Mouse (Mus musculus): ENCODE data around the gene Klhdc8b.

The Klhdc8b gene

DNA sequence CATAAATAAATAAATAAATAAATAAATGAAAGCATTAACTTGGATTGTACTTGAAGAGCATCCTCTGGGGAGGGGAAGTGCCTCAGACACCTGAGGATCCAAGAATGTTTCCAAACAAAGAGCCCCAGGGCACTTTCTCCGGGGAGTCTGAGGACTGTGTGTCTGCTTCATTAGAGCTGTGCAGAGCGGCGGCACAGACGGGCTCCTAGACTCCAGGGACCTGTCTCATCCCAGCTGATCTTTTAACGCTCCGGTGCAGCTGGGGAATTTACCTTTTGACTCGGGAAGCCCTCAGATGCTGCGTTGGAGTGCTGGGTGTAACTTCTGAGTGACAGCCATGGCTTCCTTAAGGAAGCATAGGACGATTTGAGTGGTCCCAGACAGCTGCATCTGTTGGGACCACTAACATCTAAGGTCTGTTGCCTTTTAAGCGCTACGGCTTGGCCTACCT is at the start of gene Klhdc8b:
Klhdc8b (minus strand) TSS at position 401 of the 451 bp plus-strand sequence.
- DNase-seq: no peak

DNA sequence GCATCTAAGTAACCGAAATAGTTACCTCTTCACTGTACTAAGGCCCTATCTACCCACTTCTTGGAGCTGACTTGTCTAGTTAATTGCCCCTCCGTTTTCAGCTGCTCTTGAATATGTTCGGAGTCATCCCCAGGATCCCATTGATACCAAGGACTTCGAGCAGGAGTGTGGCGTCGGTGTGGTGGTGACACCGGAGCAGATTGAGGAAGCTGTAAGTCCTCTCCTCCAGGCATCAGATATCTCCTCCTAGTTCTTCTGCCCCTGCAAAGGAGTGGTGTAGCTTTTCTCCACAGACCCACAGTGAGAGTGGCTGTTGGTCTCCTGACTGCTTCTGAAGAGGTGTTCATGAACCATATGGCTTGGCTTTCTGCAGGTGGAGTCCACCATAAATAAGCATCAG is 47.4 kb upstream of the Klhdc8b start:
- DNase-seq: no peak

DNA sequence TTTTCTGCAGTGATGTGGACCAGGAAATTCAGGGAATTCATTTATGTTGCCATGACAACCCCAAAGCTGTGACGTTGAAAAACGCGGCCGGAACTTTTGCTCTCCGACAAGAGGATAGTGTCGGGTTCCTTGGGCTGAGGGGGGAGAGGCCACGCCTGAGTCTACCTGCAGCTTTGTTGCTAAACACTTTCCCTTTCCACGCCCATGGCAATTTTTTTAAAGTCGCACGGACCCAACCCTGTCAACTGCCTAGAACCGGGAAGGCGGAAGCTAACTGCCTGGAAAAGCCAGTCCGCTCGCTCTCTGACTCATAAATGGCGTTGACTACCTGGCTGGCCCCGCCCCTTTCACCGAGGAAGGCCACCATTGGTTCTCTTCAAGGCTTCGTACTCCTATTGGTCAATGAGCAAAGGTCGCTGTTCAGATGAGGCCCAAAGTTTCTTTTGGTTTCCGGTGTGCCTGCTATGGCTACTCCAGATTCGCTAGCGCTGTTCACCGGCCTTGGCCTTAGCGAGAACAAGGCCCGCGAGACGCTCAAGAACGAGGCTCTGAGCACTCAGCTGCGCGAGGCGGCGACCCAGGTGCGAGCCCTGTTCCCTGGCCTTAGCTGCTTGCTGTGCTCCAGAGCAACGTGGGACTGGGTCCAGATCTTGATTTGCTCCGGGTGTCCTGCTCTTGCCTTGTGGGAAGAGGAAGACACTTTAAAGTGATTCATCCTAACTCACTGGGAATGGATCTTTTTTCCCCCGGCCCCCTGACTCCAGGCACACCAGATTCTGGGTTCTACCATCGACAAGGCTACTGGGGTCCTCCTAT is 46.4 kb upstream of the Klhdc8b start, which contains the start of gene Qars:
Qars (plus strand) TSS at position 88 of the 816 bp plus-strand sequence.
- peak; percentile 97 to 98 for DNase-seq

DNA sequence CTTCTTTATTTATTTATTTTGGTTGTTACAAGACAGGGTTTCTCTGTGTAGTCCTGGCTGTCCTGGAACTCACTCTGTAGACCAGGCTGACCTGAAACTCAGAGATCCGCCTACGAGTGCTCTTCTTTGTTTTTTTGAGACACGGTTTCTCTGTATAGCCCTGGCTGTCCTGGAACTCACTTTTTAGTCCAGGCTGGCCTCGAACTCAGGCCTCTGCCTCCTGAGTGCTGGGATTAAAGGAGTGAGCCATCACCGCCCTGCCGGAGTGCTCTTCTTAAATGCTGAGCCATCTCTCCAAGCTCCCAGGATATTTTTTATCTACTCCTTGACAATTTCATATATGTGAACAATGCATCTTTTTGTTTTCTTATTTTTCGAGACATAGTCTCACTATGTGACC is 45.5 kb upstream of the Klhdc8b start:
- no peak for DNase-seq

DNA sequence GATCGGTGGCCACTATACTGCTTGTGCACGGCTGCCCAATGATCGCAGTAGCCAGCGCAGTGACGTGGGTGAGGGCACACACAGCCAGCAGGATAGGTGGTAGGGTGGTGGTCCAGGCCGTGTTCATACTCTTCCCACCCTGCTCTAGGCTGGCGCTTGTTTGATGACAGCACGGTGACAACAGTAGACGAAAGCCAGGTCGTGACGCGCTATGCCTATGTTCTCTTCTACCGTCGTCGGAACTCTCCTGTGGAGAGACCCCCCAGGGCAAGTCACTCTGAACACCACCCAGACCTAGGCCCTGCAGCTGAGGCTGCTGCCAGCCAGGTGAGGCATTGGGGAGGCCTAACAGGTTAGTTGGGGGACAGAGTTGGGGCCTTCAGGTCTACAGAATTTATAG is 38.6 kb upstream of the Klhdc8b start:
- DNase-seq: no peak

DNA sequence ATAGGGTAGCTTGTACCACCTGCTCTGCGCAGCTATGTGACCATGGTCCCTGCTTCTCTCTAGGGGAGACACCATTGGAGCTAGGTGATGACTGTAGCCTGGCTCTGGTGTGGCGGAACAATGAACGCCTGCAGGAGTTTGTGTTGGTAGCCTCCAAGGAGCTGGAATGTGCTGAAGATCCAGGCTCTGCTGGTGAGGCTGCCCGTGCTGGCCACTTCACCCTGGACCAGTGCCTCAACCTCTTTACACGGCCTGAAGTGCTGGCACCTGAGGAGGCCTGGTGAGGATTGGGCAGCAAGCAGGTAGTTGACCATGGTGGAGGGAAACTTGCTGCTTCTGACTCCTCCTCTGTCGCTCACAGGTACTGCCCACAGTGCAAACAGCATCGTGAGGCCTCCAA is 37.9 kb upstream of the Klhdc8b start:
- no peak for DNase-seq

DNA sequence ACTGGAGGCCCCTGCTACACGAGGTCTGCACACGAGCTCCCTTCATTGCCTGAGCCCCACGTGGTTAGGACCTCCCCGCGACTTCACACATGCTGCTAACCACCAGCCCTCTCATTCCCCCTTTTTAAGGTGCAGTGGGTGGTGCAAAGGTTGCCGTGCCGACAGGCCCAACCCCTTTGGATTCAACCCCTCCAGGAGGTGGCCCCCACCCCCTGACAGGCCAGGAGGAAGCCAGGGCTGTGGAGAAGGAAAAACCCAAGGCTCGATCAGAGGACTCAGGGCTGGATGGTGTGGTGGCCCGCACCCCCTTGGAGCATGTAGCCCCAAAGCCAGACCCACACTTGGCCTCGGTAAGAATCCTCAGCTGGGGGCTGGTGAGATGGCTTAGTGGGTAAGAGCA is 33.5 kb upstream of the Klhdc8b start:
- DNase-seq: no peak

DNA sequence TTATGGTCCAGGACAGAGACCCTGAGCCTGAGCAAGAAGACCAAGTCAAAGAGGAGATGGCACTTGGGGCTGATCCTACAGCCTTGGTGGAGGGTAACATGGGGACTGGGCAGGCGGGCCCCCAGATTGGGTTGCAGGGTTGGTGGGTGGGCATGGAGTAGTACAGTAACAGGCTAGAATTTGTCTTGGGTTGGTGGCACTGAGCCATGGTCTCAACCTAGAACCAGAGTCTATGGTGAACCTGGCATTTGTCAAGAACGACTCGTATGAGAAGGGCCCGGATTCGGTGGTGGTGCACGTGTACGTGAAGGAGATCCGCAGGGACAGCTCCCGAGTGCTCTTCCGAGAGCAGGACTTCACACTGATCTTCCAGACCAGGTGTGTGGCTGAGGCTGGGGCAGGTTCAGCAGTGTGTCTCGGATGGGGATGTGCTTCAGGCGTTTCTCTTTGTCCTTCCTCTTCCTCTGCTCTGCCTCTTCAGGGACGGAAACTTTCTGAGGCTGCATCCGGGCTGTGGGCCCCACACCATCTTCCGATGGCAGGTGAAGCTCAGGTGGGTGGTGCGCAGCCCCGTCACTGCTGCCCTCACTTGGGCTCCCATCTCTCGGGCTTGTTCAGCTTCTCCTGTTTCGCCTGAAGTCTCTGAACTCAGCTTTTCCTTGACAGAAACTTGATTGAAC is 32.9 kb upstream of the Klhdc8b start:
- no peak for DNase-seq

DNA sequence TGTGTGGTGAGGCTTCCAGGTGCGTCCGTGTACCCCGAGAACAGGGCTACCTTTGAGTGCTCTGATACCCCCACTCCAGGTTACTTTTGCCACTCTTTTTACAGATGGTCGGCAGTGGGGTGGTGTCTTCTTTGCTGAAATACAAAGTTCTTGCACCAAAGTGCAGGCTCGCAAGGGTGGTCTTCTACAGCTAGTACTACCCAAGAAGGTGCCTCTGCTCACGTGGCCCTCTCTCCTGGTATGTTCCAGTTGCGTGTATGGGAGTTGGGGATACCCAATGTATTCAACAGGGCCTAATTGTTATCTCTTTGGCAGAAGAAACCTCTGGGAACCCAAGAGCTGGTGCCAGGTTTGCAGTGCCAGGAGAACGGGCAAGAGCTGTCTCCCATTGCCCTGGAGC is 31.9 kb upstream of the Klhdc8b start:
- DNase-seq: no peak

DNA sequence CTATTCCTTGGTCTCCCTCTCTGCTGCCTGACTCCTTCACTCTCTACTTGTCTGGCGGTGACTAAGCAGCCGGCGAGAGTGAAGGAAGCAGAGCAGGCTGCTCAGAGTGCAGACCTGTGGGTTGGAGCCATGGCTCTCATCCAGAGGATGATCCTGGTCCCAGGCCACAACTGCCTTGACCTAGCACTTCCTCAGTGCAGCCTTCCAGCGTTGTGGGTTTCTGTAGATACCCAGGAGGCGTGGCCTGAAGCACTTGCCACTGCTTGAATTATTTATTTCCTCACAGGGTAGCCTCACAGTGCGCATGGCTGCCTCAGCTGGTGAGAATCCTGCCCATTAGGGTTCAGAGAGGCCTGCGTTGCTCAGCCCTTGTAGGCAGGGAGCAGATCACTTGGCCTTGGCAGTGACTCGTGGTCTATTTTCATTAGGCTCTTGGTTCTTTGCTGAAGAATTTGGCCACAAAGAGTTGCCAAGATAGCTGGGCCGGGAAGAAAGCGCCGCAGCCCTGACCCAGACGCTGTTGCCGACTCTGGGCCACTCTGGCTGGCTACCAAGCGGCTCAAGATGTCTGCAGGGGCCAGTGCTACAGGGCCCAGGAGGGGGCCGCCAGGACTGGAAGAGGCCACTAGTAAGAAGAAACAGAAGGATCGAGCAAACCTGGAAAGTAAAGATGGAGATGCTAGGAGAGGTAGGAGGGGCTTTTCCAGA is 30.8 kb upstream of the Klhdc8b start:
- peak; percentile 33 to 34 for DNase-seq

DNA sequence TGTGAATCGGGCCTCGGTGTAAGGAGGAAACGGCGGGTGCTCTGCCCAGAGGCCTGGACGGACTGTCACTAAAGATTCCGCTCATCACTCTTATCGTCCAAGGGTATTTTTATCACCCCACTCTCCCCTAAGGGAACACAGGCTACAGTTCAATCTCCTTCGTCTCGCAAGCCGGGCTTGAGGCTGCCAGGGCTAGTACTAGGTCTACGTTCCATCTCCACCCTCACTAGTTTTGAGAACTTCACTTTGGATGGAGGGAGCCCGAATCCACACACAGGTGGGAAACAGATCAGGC is 29.9 kb upstream of the Klhdc8b start:
- DNase-seq: no peak

DNA sequence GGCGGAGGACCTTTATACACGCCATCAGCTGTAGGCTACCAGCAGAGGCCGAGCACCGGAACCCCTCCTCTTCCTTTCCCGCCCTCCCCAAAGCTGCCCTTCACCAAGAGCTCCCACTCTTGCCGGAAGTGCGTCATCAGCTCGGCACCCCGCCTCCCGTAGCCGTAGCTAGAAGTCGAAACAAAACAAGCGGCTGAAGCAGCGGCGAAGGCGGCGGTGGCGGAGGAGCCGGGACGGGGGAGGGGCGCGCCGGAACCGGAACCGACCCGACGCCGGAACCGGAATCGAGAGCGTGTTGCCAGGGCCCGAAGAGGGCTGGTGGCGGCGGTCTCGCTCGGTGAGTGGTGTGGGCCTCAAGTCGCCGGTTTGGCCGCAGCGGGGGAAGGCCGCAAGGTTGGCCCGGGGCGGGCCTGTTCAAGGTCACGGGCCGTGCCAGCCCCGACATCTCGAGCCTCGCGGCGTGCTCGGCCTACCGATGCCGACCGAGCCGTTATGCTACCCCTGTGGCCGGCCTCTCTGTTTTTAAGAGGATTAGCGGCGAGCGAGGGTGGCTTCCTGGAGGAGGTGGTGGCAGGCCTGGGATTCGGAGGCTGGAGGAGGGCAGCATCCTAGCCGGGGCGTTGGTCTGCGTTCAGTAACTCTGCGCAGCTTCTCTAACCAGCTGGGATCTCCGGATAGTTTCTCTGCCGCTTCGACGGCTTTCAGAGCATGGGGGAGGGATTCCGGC is 29.3 kb upstream of the Klhdc8b start, which contains the start of gene Usp19:
Usp19 (plus strand) TSS at position 44 of the 727 bp plus-strand sequence.
- peak; percentile 98 for DNase-seq

DNA sequence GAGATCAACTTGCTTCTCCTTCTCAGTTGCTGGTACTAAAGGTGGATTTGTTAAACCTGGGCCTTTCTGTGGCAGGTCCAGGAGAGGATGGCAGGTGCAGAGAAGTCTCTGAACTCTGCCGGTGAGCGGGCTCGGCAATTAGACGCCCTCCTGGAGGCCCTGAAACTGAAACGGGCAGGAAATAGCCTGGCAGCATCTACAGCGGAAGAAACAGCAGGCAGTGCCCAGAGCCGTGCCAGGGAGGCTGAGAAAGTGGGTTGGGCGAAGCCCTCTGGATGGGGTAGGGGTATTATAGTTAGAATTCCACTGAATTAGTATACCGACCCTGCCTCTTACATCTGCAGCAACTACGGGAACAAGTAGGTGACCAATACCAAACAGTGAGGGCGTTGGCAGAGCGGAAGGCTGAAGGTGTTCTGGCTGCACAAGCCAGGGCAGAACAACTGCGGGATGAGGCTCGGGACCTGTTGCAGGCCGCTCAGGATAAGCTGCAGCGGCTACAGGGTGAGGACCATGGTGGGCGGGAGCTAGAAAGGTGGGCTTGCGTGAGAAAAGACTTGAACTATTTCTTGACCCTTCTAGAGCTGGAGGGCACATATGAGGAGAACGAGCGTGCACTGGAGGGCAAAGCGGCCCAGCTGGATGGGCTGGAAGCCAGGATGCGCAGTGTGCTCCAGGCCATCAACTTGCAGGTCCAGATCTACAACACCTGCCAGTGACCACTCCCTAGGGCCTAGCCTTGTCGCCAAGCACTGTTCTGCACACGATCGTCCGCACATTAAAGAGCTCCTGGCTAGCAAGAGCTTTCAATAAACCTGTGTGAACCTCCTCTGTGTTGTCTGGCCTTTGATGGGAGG is 28.5 kb upstream of the Klhdc8b start:
- no peak for DNase-seq

DNA sequence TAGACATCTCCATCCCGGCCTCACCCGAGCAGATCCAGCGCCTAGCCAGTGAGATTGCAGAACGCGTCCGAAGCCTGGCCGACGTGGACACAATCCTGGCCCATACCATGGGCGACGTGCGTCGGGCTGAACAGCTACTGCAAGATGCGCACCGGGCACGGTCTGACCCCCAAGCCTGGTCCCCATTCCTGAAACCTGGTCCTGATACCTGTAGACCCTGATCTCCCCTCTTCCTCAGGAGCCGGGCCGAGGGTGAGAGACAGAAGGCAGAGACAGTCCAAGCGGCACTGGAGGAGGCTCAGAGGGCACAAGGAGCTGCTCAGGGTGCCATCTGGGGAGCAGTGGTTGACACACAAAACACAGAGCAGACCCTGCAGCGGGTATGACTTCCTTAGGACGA is 27.8 kb upstream of the Klhdc8b start:
- no peak for DNase-seq

DNA sequence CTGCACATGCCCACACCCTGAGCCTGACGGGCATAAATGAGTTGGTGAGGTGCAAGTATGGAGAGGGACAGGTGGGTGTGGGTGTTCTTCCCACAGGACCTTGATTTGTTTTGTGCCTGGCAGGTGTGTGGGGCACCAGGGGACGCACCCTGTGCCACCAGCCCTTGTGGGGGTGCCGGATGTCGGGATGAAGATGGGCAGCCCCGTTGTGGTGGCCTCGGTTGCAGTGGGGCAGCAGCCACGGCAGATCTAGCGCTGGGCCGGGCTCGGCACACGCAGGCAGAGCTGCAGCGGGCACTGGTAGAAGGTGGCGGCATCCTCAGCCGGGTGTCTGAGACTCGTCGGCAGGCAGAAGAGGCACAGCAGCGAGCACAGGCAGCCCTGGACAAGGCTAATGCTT is 27.0 kb upstream of the Klhdc8b start:
- no peak for DNase-seq

DNA sequence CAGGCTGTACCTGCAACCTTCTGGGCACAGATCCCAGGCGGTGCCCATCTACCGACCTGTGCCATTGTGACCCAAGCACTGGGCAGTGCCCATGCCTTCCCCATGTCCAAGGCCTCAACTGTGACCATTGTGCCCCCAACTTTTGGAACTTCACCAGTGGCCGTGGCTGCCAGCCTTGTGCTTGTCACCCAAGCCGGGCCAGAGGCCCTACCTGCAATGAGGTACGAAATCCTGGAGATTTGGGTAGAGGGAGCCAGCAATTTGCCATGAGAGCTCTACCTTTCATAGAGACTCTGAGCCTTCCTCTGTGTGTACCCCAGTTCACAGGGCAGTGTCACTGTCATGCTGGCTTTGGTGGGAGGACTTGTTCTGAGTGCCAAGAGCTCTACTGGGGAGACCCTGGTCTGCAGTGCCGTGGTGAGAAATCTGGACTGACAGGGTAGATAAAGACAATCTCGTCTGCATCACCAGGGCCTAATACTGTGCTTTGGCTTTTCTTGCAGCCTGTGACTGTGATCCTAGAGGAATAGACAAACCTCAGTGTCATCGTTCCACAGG is 25.7 kb upstream of the Klhdc8b start:
- DNase-seq: no peak

DNA sequence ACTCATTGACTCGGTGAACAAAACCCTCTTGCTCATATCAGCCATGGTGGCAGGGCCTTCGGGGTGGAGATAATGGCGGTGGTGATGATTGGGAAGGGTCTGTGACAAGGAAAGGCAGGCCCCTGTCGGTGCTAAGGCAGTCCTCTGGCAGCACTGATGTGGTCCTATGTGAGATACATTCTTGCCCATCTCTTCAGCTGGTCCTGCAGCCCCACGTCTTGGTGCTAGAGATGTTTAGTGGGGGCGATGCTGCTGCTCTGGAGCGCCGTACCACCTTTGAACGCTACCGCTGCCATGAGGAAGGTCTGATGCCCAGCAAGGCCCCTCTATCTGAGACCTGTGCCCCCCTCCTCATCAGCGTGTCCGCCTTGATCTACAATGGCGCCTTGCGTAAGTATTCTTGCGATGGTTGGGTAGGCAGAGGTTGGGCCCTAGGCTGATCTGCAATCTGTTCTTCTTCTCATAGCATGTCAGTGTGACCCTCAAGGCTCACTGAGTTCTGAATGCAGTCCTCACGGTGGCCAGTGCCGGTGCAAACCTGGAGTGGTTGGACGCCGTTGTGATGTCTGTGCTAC is 24.0 kb upstream of the Klhdc8b start:
- no peak for DNase-seq

DNA sequence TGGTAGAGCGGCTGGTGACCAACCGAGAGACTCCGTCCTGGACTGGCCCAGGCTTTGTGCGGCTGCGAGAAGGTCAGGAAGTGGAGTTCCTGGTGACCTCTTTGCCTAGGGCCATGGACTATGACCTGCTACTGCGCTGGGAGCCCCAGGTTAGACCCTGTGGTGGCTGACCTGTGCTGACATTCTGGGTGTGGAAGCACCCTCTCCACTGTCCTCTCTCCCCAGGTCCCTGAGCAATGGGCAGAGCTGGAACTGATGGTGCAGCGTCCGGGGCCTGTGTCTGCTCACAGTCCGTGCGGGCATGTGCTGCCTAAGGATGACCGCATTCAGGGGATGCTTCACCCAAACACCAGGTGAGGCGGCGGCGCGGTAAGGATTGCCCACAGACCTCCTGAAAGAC is 22.6 kb upstream of the Klhdc8b start:
- DNase-seq: no peak

DNA sequence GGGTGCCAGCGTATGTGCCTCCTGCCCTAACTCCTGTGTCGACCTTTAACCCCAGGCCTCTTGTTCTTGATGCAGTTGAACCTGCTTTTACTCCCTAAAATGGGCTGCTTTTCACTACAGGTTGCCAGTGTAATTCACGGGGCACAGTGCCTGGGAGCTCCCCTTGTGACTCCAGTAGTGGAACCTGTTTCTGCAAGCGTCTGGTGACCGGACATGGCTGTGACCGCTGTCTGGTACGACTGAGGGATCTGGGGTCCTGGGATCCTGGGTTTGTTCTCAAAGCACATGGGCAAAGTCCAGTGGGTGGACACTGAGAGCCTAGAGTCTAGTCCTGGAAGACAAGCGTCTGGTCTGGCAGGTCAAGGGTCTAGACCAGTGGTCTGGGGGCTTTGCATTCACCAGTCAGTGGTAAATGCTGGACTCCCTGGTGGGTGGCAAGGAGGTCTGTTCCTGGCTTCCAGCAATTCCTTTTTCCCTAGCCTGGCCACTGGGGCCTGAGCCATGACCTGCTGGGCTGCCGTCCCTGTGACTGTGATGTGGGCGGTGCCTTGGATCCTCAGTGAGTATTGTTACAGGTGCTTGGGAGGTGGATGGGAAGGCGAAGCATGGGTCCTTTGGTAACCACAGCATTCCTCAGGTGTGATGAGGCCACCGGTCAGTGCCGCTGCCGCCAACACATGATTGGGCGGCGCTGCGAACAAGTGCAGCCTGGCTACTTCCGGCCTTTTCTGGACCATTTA is 21.8 kb upstream of the Klhdc8b start:
- no peak for DNase-seq

DNA sequence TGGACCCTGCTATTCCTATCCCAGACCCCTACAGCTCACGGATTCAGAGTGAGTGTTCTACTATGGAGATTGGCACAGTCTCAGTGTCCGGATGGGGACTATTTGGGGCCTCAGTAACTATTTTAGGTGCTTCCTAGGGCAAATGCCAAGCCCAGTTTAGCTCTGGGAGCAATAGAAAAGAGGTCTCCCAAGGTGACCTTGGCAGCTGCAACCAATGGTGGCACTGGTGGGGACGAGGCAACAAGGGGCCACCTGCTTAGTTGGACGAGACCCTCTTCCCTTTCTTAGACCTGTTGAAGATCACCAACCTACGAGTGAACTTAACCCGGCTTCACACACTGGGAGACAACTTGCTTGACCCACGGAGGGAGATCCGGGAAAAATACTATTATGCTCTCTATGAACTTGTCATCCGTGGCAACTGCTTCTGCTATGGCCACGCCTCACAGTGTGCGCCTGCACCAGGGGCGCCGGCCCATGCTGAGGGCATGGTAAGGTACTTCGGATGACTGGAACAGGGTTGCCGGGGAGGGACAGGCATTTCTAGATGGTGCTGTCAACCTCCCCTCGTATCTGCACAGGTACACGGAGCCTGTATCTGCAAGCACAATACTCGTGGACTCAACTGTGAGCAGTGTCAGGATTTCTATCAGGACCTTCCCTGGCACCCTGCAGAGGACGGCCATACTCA is 20.3 kb upstream of the Klhdc8b start:
- DNase-seq: no peak
